Mouse (Mus musculus) lung, embryonic 16.5 days (tissue): Measurements from ENCODE around the gene Six4. TPM values are rescaled to one million over a fixed set of nuclear protein-coding genes. Genes with fewer than 3 reads are reported as not detected.
"Not testable (repeated sequence)": the region's sequence is repeated elsewhere in the genome, so short reads cannot be mapped to it uniquely, and the experiment has no call there.

Experiments
- ATAC-seq: fragments of 200-750 bp; cut with Nextera tagmentation; 2 replicates; pipeline ENCODE4 v1.8.0; 2017; ENCODE audit warnings: low read depth, mild to moderate bottlenecking, moderate library complexity
- H3K27ac ChIP-seq: fragments of 300-500 bp; sonication (generic); 2 replicates; pipeline ENCODE4 v1.5.1; 2014; ENCODE audit warnings: mild to moderate bottlenecking, control low read depth, low read length
- H3K27me3 ChIP-seq: fragments of 300-500 bp; sonication (generic); 2 replicates; pipeline ENCODE4 v1.6.1; 2014; ENCODE audit warnings: low read depth, low read length, mixed read lengths; ENCODE audit not compliant: control insufficient read depth, insufficient read depth
- H3K36me3 ChIP-seq: fragments of 300-500 bp; sonication (generic); 2 replicates; pipeline ENCODE4 v1.6.1; 2014; ENCODE audit warnings: low read length; ENCODE audit not compliant: control insufficient read depth, insufficient read depth
- H3K4me1 ChIP-seq: fragments of 300-500 bp; sonication (generic); replicated peaks from 2 replicates; pipeline ENCODE4 v1.6.1; 2014; ENCODE audit warnings: low read length, mixed read lengths; ENCODE audit not compliant: control insufficient read depth, insufficient read depth
- H3K4me2 ChIP-seq: fragments of 300-500 bp; sonication (generic); 2 replicates; pipeline ENCODE4 v1.6.1; 2014; ENCODE audit warnings: low read depth, low read length, control low read depth
- H3K4me3 ChIP-seq: fragments of 300-500 bp; sonication (generic); 2 replicates; pipeline ENCODE4 v1.5.1; 2014; ENCODE audit warnings: mild to moderate bottlenecking, low read length, control low read depth
- H3K9ac ChIP-seq: fragments of 300-500 bp; sonication (generic); 2 replicates; pipeline ENCODE4 v1.6.1; 2014; ENCODE audit warnings: low read length, control low read depth
- H3K9me3 ChIP-seq: fragments of 300-500 bp; sonication (generic); 2 replicates; pipeline ENCODE4 v1.6.1; 2016; ENCODE audit warnings: low read length; ENCODE audit not compliant: control insufficient read depth
- WGBS: fragments of 180-500 bp; shearing (Covaris S2); extraction: QIAGEN DNeasy Blood & Tissue Kit; methylation state at CpG from one replicate; pipeline ENCODE4 v1.1.7; 2014; 5-methylcytosine and 5-hydroxymethylcytosine counted together
- polyA plus RNA-seq: library from polyadenylated mRNA; unstranded; fragments of >200 nt; fragmentation: Nextera tagmentation; extraction: Ambion mirVana; gene quantifications from 2 replicates; pipeline ENCODE4 v1.2.1, GENCODE M21; 2015

Six4 gene
- polyA plus RNA-seq, 1 experiment from 2014 or later: 1.9 TPM

DNA sequence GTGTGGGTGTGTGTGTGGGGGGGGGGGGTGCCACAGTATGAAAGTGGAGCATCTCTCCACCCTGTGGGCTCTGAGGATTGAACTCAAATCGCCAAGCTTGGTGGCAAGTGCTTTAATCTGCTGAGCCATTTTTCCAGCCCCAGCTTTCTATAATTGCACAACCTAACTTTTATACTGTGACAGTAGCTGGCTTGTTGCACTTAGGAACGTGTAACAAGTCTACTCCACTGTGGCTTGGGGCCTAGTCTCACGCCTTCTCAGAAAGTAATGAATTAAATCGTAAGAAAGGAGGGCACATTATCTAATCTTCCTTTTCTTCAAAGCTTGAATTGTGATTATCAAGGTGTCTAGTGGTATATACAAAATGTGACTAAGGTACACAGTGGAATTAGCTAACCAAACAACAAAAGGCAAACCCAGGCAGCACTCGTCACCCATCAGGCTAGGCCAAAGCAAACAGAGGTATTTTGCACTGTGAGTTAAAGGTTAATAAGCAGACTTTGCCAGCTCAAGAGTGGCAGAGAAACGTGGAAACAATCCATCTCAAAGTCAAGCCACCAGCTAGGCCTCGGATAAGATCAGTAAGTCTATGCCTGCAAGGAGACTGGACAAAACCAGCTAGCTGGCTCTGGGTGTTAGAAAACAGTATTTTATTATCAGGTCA is 22.5 kb downstream of the Six4 start:
- H3K4me3 ChIP-seq: no peak overlapping the region
- no peak overlapping the region for H3K4me2 ChIP-seq
- no peaks in the 10 kb centered on the region for H3K36me3 ChIP-seq
- H3K9me3 ChIP-seq: no peaks in the 10 kb centered on the region
- peak overlapping the region; percentile 41; the same call in 1 of the 2 replicates for H3K27ac ChIP-seq
- H3K4me1 ChIP-seq: no peaks in the 10 kb centered on the region
- no peak overlapping the region for H3K9ac ChIP-seq
- ATAC-seq: no peak
- H3K27me3 ChIP-seq: no peaks in the 10 kb centered on the region
- 45% methylated on average over 7 of the region's 7 CpGs for WGBS

DNA sequence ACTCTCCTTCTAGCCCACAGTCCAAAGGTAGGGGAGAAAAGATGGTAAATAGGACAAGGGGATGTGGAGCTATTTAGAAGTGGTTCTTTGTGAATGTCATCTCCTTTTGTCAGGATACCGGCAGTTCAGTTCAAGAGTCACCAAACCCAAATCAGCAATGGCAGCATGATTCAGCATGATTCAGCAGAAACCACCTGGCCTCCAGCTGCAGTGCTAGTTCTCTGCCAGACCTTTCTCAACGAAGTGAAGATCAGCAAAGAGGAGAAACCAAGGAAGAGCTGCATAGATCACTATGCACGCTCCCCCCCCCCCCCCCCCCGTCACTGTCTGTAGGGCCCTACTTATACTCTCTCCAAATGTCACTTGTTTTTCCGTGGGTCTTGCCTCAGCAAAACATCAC is 24.3 kb downstream of the Six4 start:
- H3K36me3 ChIP-seq: no peaks in the 10 kb centered on the region
- no peaks in the 10 kb centered on the region for H3K27me3 ChIP-seq
- H3K4me2 ChIP-seq: no peak overlapping the region
- H3K9ac ChIP-seq: no peak overlapping the region
- no peak for ATAC-seq
- WGBS: 57% methylated on average over 4 of the region's 5 CpGs
- H3K27ac ChIP-seq: no peak overlapping the region
- no peaks in the 10 kb centered on the region for H3K4me1 ChIP-seq
- no peak overlapping the region for H3K4me3 ChIP-seq
- no peaks in the 10 kb centered on the region for H3K9me3 ChIP-seq

- no peaks in the 10 kb centered on the region for H3K9me3 ChIP-seq
- H3K9ac ChIP-seq: no peak overlapping the region
- peak; percentile 69 for ATAC-seq
- WGBS: 49% methylated on average over 5 of the region's 5 CpGs
- H3K4me2 ChIP-seq: no peak overlapping the region
- H3K27ac ChIP-seq: no peak overlapping the region
- H3K36me3 ChIP-seq: no peaks in the 10 kb centered on the region
- no peak overlapping the region for H3K4me3 ChIP-seq
- no peaks in the 10 kb centered on the region for H3K27me3 ChIP-seq
- no peaks in the 10 kb centered on the region for H3K4me1 ChIP-seq
Observed at GRCm38 (mm10) chr12:73088500-73088899, 24.8 kb downstream of the Six4 start.

DNA sequence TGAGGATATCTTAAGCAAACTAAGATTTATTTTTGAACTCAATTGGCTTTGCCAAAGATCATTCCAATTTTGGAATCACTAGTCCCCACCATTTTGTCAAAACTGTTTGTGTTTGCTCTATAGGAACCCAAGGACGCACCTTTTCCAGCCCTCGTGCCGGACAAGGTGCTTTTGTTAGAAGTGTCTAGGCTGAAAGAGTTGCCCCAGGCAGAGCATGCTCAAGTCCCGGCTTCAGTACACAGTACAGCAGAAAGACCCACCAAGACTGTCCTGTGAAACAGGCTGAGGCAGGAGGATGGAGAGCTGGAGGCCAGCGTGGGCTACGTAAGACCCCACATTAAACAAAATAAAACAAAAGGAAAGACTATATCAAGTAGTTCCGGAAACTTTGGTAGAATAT is 26.2 kb downstream of the Six4 start:
- H3K4me2 ChIP-seq: no peak overlapping the region
- no peak overlapping the region for H3K4me3 ChIP-seq
- H3K27me3 ChIP-seq: no peaks in the 10 kb centered on the region
- WGBS: 85% methylated on average over 7 of the region's 7 CpGs
- no peaks in the 10 kb centered on the region for H3K9me3 ChIP-seq
- H3K9ac ChIP-seq: no peak overlapping the region
- ATAC-seq: no peak
- no peaks in the 10 kb centered on the region for H3K36me3 ChIP-seq
- no peak overlapping the region for H3K27ac ChIP-seq
- no peaks in the 10 kb centered on the region for H3K4me1 ChIP-seq

DNA sequence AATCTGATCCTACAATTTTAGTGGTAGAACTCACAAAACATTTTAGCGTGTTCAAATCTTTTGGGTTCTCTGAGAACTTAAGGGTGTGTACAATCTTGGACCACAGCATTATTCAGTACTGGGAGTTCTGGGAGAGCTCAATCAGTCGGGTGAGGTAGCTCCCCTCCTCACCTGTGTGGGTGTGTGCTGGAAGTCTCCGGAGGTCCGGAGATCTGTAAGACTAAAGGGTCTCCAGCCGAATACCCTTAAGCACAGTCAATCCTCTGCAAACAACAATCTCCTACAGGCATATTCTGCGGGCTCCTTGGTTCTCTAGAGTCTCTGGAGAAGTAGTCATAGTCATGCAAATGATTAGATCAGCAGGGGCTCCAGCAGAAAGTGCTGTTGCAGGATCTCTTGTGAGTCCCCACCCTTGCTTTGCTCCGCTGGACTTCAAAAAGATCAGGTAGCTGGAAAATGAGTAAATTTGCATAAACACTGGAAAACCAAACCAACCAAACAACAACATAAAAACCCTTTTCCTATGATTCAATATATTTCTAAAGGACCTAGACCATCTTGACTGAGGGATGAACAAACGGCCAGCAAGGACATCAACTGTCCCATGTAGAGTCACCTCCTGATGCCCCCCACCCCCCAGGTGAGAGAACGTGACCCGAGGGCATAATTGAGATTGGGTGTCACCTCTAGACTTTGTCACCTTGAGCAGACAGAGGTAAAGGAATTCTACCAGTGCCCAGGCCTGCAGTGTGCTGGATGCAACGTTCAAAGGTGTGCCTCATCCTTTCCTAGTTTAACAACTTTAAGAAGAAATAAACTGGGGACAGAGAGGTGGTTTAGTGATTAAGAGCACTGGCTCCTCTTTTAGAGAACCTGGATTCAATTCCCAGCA is 27.3 kb downstream of the Six4 start:
- Histone ChIP-seq H3K4me2 (no peak overlapping the region), H3K4me3 (no peak overlapping the region), H3K9ac (no peak overlapping the region), H3K27ac (no peak overlapping the region), H3K9me3 (no peaks in the 10 kb centered on the region), H3K4me1 (no peaks in the 10 kb centered on the region), H3K36me3 (no peaks in the 10 kb centered on the region), H3K27me3 (no peaks in the 10 kb centered on the region)
- WGBS: 35% methylated on average over 11 of the region's 11 CpGs
- no peak for ATAC-seq

DNA sequence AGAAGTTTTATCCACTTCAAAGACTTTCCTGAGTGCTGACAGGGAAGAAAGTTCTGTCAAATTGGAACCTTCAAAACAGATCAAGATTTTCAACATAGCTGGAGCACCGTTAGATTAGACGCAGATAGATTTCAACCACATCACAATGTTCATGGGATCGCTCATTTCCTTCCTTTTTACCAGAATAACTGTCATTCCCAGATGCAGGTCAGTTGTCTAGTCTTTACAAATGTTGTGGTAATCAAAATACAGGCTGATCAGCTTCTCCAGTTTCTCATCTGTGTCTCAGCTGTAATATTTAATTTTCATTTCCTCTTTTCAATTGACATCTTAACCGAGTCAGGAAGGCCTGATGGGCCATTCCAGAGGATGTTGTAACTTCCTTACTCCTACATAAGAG is 29.5 kb downstream of the Six4 start:
- no peak overlapping the region for H3K4me2 ChIP-seq
- H3K9ac ChIP-seq: no peak overlapping the region
- WGBS: 63% methylated on average over 4 of the region's 4 CpGs
- ATAC-seq: no peak
- H3K27ac ChIP-seq: no peak overlapping the region
- H3K4me3 ChIP-seq: no peak overlapping the region
- H3K9me3 ChIP-seq: no peaks in the 10 kb centered on the region
- H3K36me3 ChIP-seq: no peaks in the 10 kb centered on the region
- no peaks in the 10 kb centered on the region for H3K4me1 ChIP-seq
- no peaks in the 10 kb centered on the region for H3K27me3 ChIP-seq

GRCm38 (mm10) chr12:73081828-73082227 is 31.4 kb downstream of the Six4 start:
- H3K27ac ChIP-seq, H3K9ac ChIP-seq, H3K4me2 ChIP-seq, H3K27me3 ChIP-seq, H3K4me1 ChIP-seq, H3K4me3 ChIP-seq, H3K9me3 ChIP-seq, H3K36me3 ChIP-seq, ATAC-seq: not testable (repeated sequence)
- WGBS: 88% methylated on average over 4 of the region's 4 CpGs

DNA sequence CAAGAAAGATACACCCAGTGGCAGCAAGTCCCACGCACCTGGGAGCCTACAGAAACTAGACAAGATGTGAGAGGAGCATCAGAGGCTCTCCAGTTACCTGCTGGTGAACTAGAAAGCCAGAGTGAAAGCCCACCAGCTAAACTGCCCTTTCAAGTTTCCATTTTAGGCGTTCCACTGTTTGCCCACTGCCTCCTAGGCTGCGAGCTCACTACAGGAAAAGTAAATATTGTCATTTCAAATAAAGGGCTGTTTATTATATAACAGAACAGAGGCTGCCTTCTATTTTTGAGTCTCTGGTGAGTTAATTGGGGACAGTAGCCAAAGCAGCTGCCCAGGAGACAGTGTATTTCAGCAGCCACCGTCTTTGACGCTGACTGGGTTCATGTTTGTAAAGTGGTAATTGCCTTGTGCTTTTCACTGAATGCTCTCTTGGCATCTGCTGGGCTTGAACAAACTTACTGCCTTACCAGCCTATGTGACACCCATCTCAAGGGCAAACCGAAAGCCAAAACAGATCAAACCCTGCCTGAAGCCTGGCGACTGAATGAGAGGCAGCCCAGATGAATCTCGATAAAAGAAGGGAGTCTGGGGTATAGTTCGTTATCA is 52.3 kb downstream of the Six4 start:
- ATAC-seq: peak; percentile 62; the same call in 1 of the 2 replicates
- Histone ChIP-seq H3K27ac (peak overlapping the region; percentile 39), H3K9ac (no peak overlapping the region), H3K27me3 (peaks cover 7% of the 10 kb centered on the region), H3K4me1 (peaks cover 3% of the 10 kb centered on the region; the same call in 1 of the 2 replicates), H3K4me3 (no peak overlapping the region), H3K4me2 (peak overlapping the region; percentile 21; the same call in 1 of the 2 replicates), H3K9me3 (no peaks in the 10 kb centered on the region), H3K36me3 (no peaks in the 10 kb centered on the region)
- WGBS: 38% methylated on average over 9 of the region's 9 CpGs

- Histone ChIP-seq H3K27me3 (peaks cover 37% of the 10 kb centered on the region), H3K4me3 (no peak overlapping the region), H3K9ac (no peak overlapping the region), H3K4me1 (peaks cover 6% of the 10 kb centered on the region; the same call in 1 of the 2 replicates), H3K27ac (no peak overlapping the region), H3K36me3 (no peaks in the 10 kb centered on the region), H3K9me3 (no peaks in the 10 kb centered on the region), H3K4me2 (no peak overlapping the region)
- ATAC-seq: no peak
- 80% methylated on average over 6 of the region's 6 CpGs for WGBS
Observed at GRCm38 (mm10) chr12:73057492-73057891, 55.8 kb downstream of the Six4 start.
